Mouse (Mus musculus): ENCODE measurements around the gene St7.

DNA sequence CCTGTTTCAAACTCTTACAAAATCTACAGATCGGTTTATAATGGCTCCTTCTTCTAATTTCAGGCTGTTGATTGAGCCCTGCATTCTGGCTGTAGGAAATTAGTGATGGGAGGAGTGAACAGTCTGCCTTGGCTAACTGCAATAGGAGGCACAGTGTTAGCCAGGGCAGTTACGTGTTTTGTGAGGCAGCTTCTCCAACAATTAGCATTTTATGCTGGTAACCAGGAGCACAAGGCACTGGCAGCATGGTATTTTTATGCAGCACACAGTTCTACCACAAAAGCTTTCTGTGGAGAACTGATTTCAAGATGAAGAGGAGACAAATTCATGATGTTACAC, 71.9 kb downstream of the St7 start:
- TF ChIP-seq CTCF (IDR thresholded peaks at IDR 0.05; ENCODE audit: low read depth) (no peak), EP300 (IDR thresholded peaks at IDR 0.05; ENCODE audit: low read depth) (no peak)

All from heart, postnatal 0 days (tissue).